Mouse (Mus musculus): Measurements from ENCODE around the gene Rtn4ip1. TPM values are rescaled to one million over a fixed set of nuclear protein-coding genes. Genes with fewer than 3 reads are reported as not detected.

Rtn4ip1 gene
- total RNA-seq, 4 experiments from 2014 or later: 14.8 to 17.8 (median 16.2) TPM

GRCm38 (mm10) chr10:44002004-44002940 is 100.7 kb downstream of the Rtn4ip1 start:
- no peak for DNase-seq (ENCODE audit: low spot score in 2 of 2)

- no peak for DNase-seq (ENCODE audit: low spot score in 2 of 2)
Observed at GRCm38 (mm10) chr10:44002995-44003524, 101.5 kb downstream of the Rtn4ip1 start.

- DNase-seq (ENCODE audit: low spot score in 2 of 2): no peak
Observed at GRCm38 (mm10) chr10:44003551-44004151, 102.0 kb downstream of the Rtn4ip1 start.

- DNase-seq (ENCODE audit: low spot score in 2 of 2): no peak
Observed at GRCm38 (mm10) chr10:44004221-44004751, 102.7 kb downstream of the Rtn4ip1 start.

GRCm38 (mm10) chr10:44005677-44006641 is 104.4 kb downstream of the Rtn4ip1 start:
- DNase-seq (ENCODE audit: low spot score in 2 of 2): no peak

Other genes starting within 250 kb of the Rtn4ip1 start
- 10 to 100 TPM; 13.8 to 15.9 (median 14.8) TPM for gene Qrsl1, start 62 bp upstream of the Rtn4ip1 start, total RNA-seq (2022)
- under 1 TPM; 0.69 to 0.99 (median 0.91) TPM for gene Crybg1, start 247.0 kb downstream of the Rtn4ip1 start, total RNA-seq (2022)